Mouse (Mus musculus): ENCODE results near the gene Stox1. TPM values are rescaled to one million over a fixed set of nuclear protein-coding genes. Genes with fewer than 3 reads are reported as not detected.

The Stox1 gene
- polyA plus RNA-seq, 1 experiment from 2014 or later = 4.3 TPM

GRCm38 (mm10) chr10:62676196-62676595 is 49.7 kb downstream of the Stox1 start:
- Histone ChIP-seq H3K27ac (ENCODE audit: low read depth, low read length) (no peak overlapping the region), H3K4me1 (ENCODE audit: control insufficient read depth, insufficient read depth, low read depth, low read length) (no peaks in the 10 kb centered on the region), H3K9me3 (ENCODE audit: control insufficient read depth, low read length) (no peaks in the 10 kb centered on the region; the same call in 1 of the 2 replicates), H3K4me2 (ENCODE audit: low read length) (no peak overlapping the region), H3K9ac (ENCODE audit: low read depth, low read length) (no peak overlapping the region), H3K27me3 (replicated peaks; ENCODE audit: control insufficient read depth, insufficient read depth, low read length) (no peaks in the 10 kb centered on the region), H3K36me3 (ENCODE audit: control insufficient read depth, insufficient read depth, low read length) (no peaks in the 10 kb centered on the region), H3K4me3 (ENCODE audit: low read length) (no peak overlapping the region)
- ATAC-seq = no peak
- WGBS = 90% methylated on average over 6 of the region's 6 CpGs

GRCm38 (mm10) chr10:62672359-62672758 is 53.6 kb downstream of the Stox1 start:
- Histone ChIP-seq H3K4me2 (ENCODE audit: low read length) (no peak overlapping the region), H3K27ac (ENCODE audit: low read depth, low read length) (no peak overlapping the region), H3K9ac (ENCODE audit: low read depth, low read length) (no peak overlapping the region), H3K4me1 (ENCODE audit: control insufficient read depth, insufficient read depth, low read depth, low read length) (no peaks in the 10 kb centered on the region), H3K4me3 (ENCODE audit: low read length) (no peak overlapping the region), H3K27me3 (replicated peaks; ENCODE audit: control insufficient read depth, insufficient read depth, low read length) (no peaks in the 10 kb centered on the region), H3K9me3 (ENCODE audit: control insufficient read depth, low read length) (no peaks in the 10 kb centered on the region), H3K36me3 (ENCODE audit: control insufficient read depth, insufficient read depth, low read length) (no peaks in the 10 kb centered on the region)
- 90% methylated on average over 2 of the region's 2 CpGs for WGBS
- ATAC-seq = no peak

GRCm38 (mm10) chr10:62669245-62669644 is 56.7 kb downstream of the Stox1 start:
- no peak overlapping the region for H3K9ac ChIP-seq (ENCODE audit: low read depth, low read length)
- no peak overlapping the region for H3K27ac ChIP-seq (ENCODE audit: low read depth, low read length)
- 78% methylated on average over 14 of the region's 14 CpGs for WGBS
- no peaks in the 10 kb centered on the region for H3K27me3 ChIP-seq (replicated peaks; ENCODE audit: control insufficient read depth, insufficient read depth, low read length)
- H3K36me3 ChIP-seq (ENCODE audit: control insufficient read depth, insufficient read depth, low read length) = no peaks in the 10 kb centered on the region
- no peak for ATAC-seq
- no peak overlapping the region for H3K4me2 ChIP-seq (ENCODE audit: low read length)
- H3K9me3 ChIP-seq (ENCODE audit: control insufficient read depth, low read length) = no peaks in the 10 kb centered on the region
- H3K4me3 ChIP-seq (ENCODE audit: low read length) = no peak overlapping the region
- no peaks in the 10 kb centered on the region for H3K4me1 ChIP-seq (ENCODE audit: control insufficient read depth, insufficient read depth, low read depth, low read length)

GRCm38 (mm10) chr10:62668463-62668862 is 57.5 kb downstream of the Stox1 start:
- H3K27ac ChIP-seq (ENCODE audit: low read depth, low read length) = no peak overlapping the region
- ATAC-seq = no peak
- 96% methylated on average over 2 of the region's 2 CpGs for WGBS
- no peak overlapping the region for H3K4me2 ChIP-seq (ENCODE audit: low read length)
- no peak overlapping the region for H3K9ac ChIP-seq (ENCODE audit: low read depth, low read length)
- no peak overlapping the region for H3K4me3 ChIP-seq (ENCODE audit: low read length)
- H3K9me3 ChIP-seq (ENCODE audit: control insufficient read depth, low read length) = no peaks in the 10 kb centered on the region
- H3K36me3 ChIP-seq (ENCODE audit: control insufficient read depth, insufficient read depth, low read length) = no peaks in the 10 kb centered on the region
- no peaks in the 10 kb centered on the region for H3K27me3 ChIP-seq (replicated peaks; ENCODE audit: control insufficient read depth, insufficient read depth, low read length)
- H3K4me1 ChIP-seq (ENCODE audit: control insufficient read depth, insufficient read depth, low read depth, low read length) = no peaks in the 10 kb centered on the region

GRCm38 (mm10) chr10:62668043-62668442 is 57.9 kb downstream of the Stox1 start:
- Histone ChIP-seq H3K9me3 (ENCODE audit: control insufficient read depth, low read length) (no peaks in the 10 kb centered on the region), H3K27me3 (replicated peaks; ENCODE audit: control insufficient read depth, insufficient read depth, low read length) (no peaks in the 10 kb centered on the region), H3K4me1 (ENCODE audit: control insufficient read depth, insufficient read depth, low read depth, low read length) (no peaks in the 10 kb centered on the region), H3K4me3 (ENCODE audit: low read length) (no peak overlapping the region), H3K9ac (ENCODE audit: low read depth, low read length) (no peak overlapping the region), H3K36me3 (ENCODE audit: control insufficient read depth, insufficient read depth, low read length) (no peaks in the 10 kb centered on the region), H3K27ac (ENCODE audit: low read depth, low read length) (no peak overlapping the region), H3K4me2 (ENCODE audit: low read length) (no peak overlapping the region)
- 87% methylated on average over 5 of the region's 5 CpGs for WGBS
- ATAC-seq = no peak

- WGBS = 66% methylated on average over 27 of the region's 27 CpGs
- no peak overlapping the region for H3K9ac ChIP-seq (ENCODE audit: low read depth, low read length)
These were observed 60.9 kb downstream of the Stox1 start for GRCm38 (mm10) chr10:62664963-62665590.

DNA sequence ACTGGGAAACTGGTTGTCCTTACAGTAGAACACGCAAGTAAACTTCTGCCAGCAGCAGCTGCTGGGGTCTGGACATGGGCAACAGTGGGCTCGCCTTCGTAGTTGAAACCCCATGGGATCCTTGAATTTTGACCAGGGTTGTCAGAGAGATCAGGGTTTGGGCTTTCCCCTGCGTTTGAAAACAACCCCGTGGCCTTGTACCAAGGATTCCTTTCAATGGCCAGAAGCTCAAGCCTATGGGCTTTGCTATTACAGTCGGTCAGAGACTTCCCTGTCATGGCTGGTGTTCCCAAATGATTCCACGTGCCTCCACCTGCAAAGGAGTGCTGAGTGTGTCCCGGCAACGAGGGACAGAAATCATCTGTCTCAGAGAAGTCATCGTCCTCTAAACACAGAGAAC is 61.8 kb downstream of the Stox1 start:
- Histone ChIP-seq H3K9me3 (ENCODE audit: control insufficient read depth, low read length) (no peaks in the 10 kb centered on the region), H3K4me2 (ENCODE audit: low read length) (no peak overlapping the region), H3K27me3 (replicated peaks; ENCODE audit: control insufficient read depth, insufficient read depth, low read length) (no peaks in the 10 kb centered on the region), H3K4me3 (ENCODE audit: low read length) (no peak overlapping the region), H3K4me1 (ENCODE audit: control insufficient read depth, insufficient read depth, low read depth, low read length) (no peaks in the 10 kb centered on the region), H3K36me3 (ENCODE audit: control insufficient read depth, insufficient read depth, low read length) (no peaks in the 10 kb centered on the region), H3K27ac (ENCODE audit: low read depth, low read length) (no peak overlapping the region), H3K9ac (ENCODE audit: low read depth, low read length) (no peak overlapping the region)
- no peak for ATAC-seq
- 90% methylated on average over 10 of the region's 10 CpGs for WGBS

More at GRCm38 (mm10) chr10:62664963-62665590, 60.9 kb downstream of the Stox1 start:
- ATAC-seq = no peak
- no peaks in the 10 kb centered on the region for H3K36me3 ChIP-seq (ENCODE audit: control insufficient read depth, insufficient read depth, low read length)
- H3K4me1 ChIP-seq (ENCODE audit: control insufficient read depth, insufficient read depth, low read depth, low read length) = no peaks in the 10 kb centered on the region
- no peaks in the 10 kb centered on the region for H3K9me3 ChIP-seq (ENCODE audit: control insufficient read depth, low read length)
- no peak overlapping the region for H3K4me2 ChIP-seq (ENCODE audit: low read length)
- no peaks in the 10 kb centered on the region for H3K27me3 ChIP-seq (replicated peaks; ENCODE audit: control insufficient read depth, insufficient read depth, low read length)
- no peak overlapping the region for H3K4me3 ChIP-seq (ENCODE audit: low read length)
- no peak overlapping the region for H3K27ac ChIP-seq (ENCODE audit: low read depth, low read length)

DNA sequence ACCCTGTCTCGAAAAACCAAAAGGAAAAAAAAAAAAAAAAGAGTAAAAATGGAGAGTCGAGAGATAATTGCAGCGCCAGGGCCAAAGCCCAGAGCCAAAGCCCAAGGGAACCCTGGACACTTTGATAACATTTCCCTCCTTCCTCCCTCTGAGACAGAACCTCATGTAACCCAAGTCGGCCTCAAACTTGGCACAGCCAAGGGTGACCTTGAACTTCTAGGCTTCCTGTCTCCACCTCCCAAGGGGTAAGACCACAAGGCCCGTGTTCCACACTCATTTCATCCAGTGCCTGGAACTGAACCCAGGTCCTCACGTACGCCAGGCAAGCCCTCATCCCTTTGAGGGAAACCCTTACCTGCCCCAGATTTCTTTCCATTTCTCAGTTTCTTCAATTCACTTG is 69.2 kb downstream of the Stox1 start:
- Histone ChIP-seq H3K27ac (ENCODE audit: low read depth, low read length) (no peak overlapping the region), H3K4me2 (ENCODE audit: low read length) (no peak overlapping the region), H3K9me3 (ENCODE audit: control insufficient read depth, low read length) (no peaks in the 10 kb centered on the region), H3K4me1 (ENCODE audit: control insufficient read depth, insufficient read depth, low read depth, low read length) (peaks cover 2% of the 10 kb centered on the region; the same call in 1 of the 2 replicates), H3K9ac (ENCODE audit: low read depth, low read length) (no peak overlapping the region), H3K36me3 (ENCODE audit: control insufficient read depth, insufficient read depth, low read length) (no peaks in the 10 kb centered on the region), H3K4me3 (ENCODE audit: low read length) (no peak overlapping the region), H3K27me3 (replicated peaks; ENCODE audit: control insufficient read depth, insufficient read depth, low read length) (no peaks in the 10 kb centered on the region)
- no peak for ATAC-seq
- WGBS = 86% methylated on average over 7 of the region's 7 CpGs

DNA sequence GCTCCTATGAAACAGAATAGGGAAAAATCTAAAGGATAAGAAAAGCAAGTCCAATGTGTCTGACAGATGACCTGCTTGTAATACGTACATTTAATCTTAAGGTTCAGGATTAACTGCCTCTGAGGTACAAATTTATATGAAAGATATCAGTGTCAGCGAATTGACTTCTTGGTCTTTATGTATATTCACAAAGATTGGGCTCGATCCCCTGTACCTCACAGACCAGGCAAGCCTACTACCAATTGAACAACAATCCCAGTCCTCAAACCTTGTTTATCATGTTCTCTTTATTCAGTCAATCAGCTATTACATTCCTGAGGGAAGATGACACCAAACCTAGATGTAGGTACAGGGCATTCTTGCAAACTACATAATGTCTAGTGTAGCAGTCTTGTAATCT is 74.0 kb downstream of the Stox1 start:
- Histone ChIP-seq H3K9ac (ENCODE audit: low read depth, low read length) (peak overlapping the region; percentile 61), H3K4me1 (ENCODE audit: control insufficient read depth, insufficient read depth, low read depth, low read length) (peaks cover 12% of the 10 kb centered on the region), H3K4me2 (ENCODE audit: low read length) (peak overlapping the region; percentile 61), H3K9me3 (ENCODE audit: control insufficient read depth, low read length) (no peaks in the 10 kb centered on the region), H3K27me3 (replicated peaks; ENCODE audit: control insufficient read depth, insufficient read depth, low read length) (no peaks in the 10 kb centered on the region), H3K27ac (ENCODE audit: low read depth, low read length) (peak overlapping the region; percentile 96), H3K4me3 (ENCODE audit: low read length) (peak overlapping the region; percentile 87), H3K36me3 (ENCODE audit: control insufficient read depth, insufficient read depth, low read length) (no peaks in the 10 kb centered on the region)
- ATAC-seq = no peak
- WGBS = 18% methylated on average over 3 of the region's 3 CpGs
